Mouse (Mus musculus) T-cell, adult 2 months (primary cell): ENCODE measurements around the gene Oas1c.

Source experiments
- DNase-seq: peaks from one replicate; pipeline ENCODE4 v3.0.0; 2022; ENCODE audit warnings: low spot score

Oas1c gene

DNA sequence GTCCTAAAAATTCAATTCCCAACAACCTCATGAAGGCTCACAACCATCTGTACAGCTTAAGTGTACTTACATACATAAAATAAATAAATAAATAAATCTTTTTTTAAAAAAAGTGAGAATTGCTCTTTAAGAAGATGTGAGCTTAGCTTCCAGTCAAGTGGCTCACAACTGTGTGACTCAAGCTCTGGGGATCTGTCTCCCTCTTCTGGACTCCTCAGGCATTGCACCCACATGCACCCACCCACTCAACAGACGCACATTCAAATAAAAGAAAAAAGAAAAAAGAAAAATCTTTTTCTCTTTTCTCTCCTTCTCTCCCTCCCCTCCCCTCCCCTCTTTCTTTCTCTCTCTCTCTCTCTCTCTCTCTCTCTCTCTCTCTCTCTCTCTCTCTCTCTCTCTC is 30.7 kb downstream of the Oas1c start:
- DNase-seq = peak; percentile 31

DNA sequence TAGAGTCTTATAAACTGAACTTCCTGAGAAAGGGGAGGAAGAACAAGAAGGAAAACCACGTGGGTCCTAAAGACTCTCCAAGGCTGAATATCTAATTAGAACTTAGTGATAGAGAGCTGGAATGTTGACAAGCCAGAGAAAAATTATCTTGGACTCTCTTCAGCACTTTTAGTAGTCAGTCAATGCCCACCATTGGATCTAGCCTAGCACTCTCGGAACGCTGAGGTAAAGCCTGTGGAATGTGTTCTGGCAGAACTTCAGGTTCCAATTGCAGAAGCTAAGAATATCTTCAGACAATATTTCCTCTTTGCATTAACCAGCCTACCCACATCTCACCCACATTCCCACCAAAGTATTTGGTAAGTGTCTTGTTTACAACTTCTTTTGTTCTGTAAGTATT is 32.4 kb downstream of the Oas1c start:
- DNase-seq = no peak

DNA sequence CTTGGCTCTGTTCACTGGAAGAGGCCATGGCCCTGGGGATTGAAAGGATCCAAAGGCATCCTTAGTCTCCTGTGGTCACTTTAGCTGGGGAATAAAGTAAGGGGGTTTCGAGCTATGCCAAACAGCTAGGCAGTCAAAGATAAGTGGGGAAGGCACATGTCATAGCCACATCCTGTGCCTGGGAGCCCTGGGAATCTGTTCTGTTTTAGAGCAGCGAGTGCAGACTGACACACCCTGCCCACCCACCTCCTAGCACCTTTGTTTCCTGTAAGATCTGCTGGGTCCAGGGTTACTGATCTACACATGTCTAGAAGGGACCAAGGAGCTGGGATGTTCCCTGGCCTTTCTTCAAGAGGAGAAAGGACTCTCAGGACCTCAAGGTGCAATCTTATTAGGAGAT is 33.4 kb downstream of the Oas1c start:
- DNase-seq = peak; percentile 33

DNA sequence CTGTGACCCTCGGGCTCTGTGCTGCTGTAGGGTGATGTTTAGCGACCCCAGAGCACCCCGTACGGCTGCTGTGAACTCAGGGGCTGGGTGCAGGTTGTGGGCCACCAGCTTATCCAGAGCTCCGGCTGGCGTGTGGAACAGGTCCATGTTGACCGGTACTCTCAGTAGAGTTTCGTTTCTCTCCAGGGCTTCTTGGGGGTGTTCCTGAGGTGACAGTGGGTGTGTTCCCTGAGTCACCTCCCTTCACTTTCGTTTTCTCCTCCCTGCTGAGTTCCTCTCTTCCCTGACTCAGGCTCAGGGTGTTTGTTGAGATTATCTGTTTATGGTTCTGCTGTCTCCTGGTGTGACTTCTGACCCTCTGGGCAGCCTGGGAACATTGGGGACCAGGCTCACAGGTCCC is 34.8 kb downstream of the Oas1c start, which contains the start of gene Oas3:
Gene Oas3 (minus strand): TSS at position 184 of the 400 bp plus-strand sequence.
- peak; percentile 43 for DNase-seq

DNA sequence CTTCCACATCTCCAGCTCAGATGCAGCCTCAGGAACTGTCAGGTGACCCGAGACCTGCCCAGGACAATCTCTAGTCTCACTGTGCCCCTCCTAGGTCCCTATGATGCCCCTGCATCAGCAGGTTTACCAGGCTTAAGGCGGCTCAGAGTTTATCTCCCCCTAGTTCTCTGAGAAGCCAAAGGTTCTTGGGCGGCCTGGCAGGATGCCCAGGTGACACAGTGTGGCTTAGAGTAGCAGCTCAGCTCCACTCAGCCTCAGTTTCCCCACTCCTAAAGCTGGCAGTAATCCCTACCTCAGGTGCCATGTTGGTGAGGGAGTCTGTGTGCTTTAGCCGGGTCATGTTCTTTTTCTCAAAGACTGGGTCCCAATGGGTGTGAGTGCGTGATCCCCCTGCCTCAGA is 35.5 kb downstream of the Oas1c start:
- no peak for DNase-seq

DNA sequence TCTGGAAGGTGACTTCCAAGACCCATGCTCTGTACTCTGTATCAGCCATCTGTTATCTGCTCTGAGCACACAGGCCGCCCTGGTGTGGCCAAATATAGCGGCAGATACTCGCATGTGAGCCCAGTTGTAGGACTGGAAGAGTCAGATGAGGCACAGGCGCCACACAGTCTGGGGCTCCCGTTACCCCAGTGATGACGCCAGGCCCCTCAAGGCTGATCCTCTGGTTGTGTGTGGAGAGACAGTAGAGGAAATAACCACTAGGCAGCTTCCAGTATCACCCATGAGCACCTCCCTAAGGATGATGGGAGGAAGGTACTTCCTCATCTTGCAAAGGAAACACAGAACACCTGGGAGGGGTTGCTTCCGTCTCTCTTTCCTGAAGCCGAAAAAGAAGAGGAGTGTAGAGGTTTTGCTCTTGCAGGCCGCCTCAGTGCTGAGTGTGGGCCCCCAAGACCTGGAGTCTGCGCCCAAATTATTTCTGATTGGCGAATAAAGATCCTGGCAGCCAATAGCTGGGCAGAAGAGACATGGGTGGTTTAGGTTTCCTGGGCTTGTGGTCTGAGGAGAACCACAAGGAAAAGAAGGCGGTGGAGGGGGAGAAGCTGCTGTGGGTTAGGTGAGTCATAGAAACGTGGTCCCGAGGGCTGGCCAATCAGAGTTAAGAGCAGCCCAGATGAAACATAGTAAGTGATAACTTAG is 36.9 kb downstream of the Oas1c start:
- DNase-seq = peak; percentile 90

DNA sequence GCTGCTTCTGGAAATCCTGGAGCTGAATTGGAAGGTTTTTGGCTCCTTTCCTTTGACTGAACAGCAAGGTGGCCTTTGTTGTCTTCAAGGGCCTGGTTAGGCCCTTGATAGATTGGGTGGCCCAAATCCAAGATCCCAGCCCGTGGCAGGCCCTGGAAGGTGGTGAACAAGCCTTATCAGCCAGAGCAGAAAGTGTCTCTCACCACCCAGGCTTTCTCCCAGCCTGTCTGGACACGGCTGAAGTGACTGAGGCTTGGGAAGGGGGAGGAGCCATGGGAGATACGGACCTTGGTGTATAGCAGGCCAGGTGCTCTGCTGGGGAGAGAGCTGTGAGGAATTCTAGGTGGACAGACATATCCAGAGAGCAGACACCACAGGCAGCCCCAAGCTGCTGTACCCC is 42.9 kb downstream of the Oas1c start:
- DNase-seq = no peak

DNA sequence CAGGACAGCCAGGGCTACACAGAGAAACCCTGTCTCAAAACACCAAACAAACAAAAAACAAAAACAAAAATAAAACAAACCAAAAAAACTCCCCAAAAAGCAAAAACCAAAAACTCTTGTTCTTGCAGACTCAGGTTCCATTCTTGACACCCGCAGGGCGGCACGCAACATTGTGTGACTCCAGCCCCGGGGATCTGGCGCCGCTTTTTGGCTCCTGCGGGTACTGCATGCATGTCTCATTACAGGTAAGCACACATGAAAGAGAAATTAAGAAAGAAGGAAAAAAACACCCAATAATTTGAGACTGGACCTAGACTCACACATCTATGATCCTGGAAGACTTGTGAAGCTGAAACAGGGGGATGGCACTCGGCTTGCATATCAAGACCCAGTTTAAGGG is 47.3 kb downstream of the Oas1c start:
- no peak for DNase-seq

DNA sequence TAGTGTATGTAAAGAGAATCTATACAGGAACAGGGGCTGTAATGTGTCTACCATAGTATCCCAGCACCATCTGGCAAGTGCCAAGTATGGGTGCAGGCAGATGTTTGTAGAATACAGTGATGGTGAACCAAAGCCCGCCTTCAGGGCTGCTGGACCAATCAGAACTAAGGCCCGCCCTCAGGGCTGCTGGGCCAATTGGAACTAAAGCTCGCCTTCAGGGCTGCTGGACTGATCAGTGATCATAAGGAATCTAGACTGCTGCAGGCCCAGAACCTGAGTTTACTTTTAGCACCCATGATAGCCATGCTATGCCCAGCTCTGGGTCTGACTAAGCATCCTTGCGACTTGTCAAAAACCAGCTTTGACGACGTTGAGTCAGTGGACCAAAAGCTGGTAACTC is 50.4 kb downstream of the Oas1c start:
- no peak for DNase-seq

DNA sequence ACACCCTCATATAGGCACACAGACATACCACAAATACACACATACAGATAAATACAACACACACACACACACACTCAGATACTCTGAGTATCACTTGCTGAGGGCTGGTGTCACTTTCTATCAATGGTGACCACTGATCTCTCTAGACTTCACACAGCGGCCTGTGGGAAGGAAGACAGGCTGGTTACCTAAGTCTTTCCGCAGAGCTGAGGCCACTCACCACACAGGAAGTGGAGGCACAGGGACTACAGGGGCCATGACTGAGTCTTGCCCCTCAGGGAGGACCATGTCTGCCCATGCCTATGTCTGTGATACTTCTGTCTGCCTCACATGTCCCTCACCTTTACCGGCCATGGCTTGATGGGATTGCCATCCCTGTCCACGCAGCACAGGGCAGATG is 58.1 kb downstream of the Oas1c start:
- no peak for DNase-seq

DNA sequence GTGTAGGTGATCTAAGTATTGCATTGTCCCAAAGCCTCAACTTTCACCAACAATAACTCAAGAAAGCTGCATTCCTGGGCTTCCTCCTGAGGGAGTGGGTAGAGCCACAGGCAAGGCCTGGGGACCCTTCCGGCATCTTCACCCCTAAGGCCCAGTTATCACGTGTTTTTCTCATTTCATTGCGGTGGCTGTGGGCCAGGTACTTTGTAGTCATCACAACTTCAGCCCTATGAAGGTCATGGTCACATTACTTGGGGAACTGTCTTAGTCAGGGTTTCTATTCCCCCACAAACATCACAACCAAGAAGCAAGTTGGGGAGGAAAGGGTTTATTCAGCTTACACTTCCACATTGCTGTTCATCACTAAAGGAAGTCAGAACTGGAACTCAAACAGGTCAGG is 59.5 kb downstream of the Oas1c start:
- no peak for DNase-seq

DNA sequence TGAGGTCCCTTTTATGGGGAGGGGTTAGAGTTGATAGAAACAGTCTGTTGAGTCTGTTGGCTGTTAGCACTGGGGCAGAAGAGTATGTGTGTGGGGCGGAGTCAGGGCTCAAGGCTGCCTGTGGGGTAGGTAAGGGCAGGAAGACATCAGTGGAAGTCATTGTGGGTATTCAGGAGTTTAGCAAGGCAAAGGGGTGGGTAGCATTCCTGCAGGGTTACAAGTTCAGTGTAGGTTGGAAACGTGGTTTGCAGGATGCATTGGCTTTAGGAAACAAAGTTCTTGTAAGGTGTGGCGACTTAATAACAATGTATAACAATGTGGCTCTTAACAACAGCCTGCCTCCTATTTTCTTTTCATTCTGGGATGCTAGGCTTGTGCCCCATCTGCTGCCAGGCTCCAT is 61.1 kb downstream of the Oas1c start:
- no peak for DNase-seq
